Mouse (Mus musculus) layer of hippocampus, adult 8-10 months (tissue): ENCODE results near the gene Usp25. TPM values are rescaled to one million over a fixed set of nuclear protein-coding genes. Genes with fewer than 3 reads are reported as not detected.

Experiments
- DNase-seq, 2 experiments: peaks; one replicate each; pipeline ENCODE4 v3.0.0; 2022; ENCODE audit warnings: low spot score in 2 of 2
- total RNA-seq, 4 experiments: library from RNA; stranded (reverse); gene quantifications; 2 replicates each; pipeline ENCODE4 v1.2.4; 2022

The Usp25 gene
- 10 to 100 TPM; 31.4 to 36.0 (median 33.2) TPM for total RNA-seq

- DNase-seq: peak; percentile 74 to 78
Observed at GRCm38 (mm10) chr16:77013427-77014320, at the start of gene Usp25. TSS of gene Usp25 (plus strand) at chr16:77013706.

GRCm38 (mm10) chr16:76967593-76968275, 45.8 kb upstream of the Usp25 start:
- no peak for DNase-seq

GRCm38 (mm10) chr16:76971211-76971610, 42.3 kb upstream of the Usp25 start:
- DNase-seq: no peak

GRCm38 (mm10) chr16:76976787-76977430, 36.6 kb upstream of the Usp25 start:
- no peak for DNase-seq

GRCm38 (mm10) chr16:76983696-76984095, 29.8 kb upstream of the Usp25 start:
- no peak for DNase-seq

- no peak for DNase-seq
Observed at GRCm38 (mm10) chr16:76987711-76988110, 25.8 kb upstream of the Usp25 start.

GRCm38 (mm10) chr16:77003900-77004299, 9.6 kb upstream of the Usp25 start:
- DNase-seq: no peak

GRCm38 (mm10) chr16:77009173-77009572, 4.3 kb upstream of the Usp25 start:
- no peak for DNase-seq

GRCm38 (mm10) chr16:77014321-77015211, 1.1 kb downstream of the Usp25 start:
- DNase-seq: no peak

GRCm38 (mm10) chr16:77015380-77016346, 2.2 kb downstream of the Usp25 start:
- no peak for DNase-seq

- no peak for DNase-seq
Observed at GRCm38 (mm10) chr16:77017931-77018330, 4.4 kb downstream of the Usp25 start.

GRCm38 (mm10) chr16:77020190-77020589, 6.7 kb downstream of the Usp25 start:
- DNase-seq: no peak

GRCm38 (mm10) chr16:77023627-77024379, 10.3 kb downstream of the Usp25 start:
- DNase-seq: no peak

- no peak for DNase-seq
Observed at GRCm38 (mm10) chr16:77026099-77026498, 12.6 kb downstream of the Usp25 start.

GRCm38 (mm10) chr16:77026933-77027332, 13.4 kb downstream of the Usp25 start:
- no peak for DNase-seq

GRCm38 (mm10) chr16:77027976-77028686, 14.6 kb downstream of the Usp25 start:
- DNase-seq: no peak

- DNase-seq: peak in 1 of 2 experiments; percentile 35
Observed at GRCm38 (mm10) chr16:77028687-77029417, 15.3 kb downstream of the Usp25 start.

GRCm38 (mm10) chr16:77030435-77030834, 16.9 kb downstream of the Usp25 start:
- DNase-seq: no peak
